ENCODE assay signal across 16 mouse cellular contexts in the genomic region with DNA sequence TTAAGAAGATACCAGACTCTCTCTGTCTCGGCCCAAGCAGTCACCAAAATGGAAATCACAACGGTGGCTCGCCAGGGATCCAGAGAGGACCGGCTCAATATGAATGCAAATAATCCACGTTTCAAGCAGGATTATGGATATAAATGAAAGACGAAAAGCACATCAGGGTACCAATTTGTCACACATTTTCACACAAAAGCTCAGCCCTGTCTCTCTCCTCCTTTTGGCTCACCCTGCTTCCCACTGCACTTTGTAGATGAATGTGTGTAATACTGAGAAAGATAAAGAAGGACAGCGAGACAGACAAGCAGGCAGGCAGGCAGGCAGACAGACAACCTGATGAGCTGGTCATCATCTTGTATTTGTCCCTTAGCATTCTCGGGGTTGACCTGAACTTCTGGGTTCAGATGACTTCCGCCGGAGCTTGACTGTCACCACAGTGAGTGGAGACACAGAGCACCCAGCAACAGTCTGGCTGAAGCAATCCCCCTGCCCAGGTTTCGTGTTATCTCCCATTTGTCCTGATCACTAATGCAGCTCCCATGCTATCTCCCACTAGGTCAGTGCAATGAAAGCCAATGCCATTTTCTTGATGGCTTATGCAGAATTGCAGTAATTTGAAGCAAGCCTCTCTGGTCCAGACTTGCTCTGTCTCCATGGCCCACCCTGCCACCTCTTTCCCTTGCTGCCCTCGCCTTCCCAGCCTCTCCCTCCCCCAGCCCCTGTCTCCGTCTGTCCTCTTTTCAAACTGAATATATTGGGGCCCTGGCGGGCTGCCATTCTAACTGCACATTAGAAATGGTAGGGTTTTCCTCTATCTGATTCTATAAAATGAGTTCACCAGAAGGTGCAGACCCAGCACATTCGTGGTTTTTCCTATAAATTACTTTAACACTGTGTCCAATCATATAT.
DNase-seq lines count a peak whose midpoint lies in the region; ATAC-seq lines count a peak whose summit lies in the region.
"Had no signal": no experiment of that assay in that cellular context is flagged by ENCODE, and none has a peak within 500 bp of the region (broad histone marks: within the 10 kb centered on the region; RNA-seq: fewer than 3 reads in every experiment).

No protein-coding gene starts in this region.

- H3K9ac ChIP-seq in forebrain, embryonic 14.5 days (ENCODE audit: low read length) = no peak overlapping the region
- H3K9ac ChIP-seq in forebrain, embryonic 11.5 days (ENCODE audit: low read length) = no peak overlapping the region
- H3K9ac ChIP-seq in hindbrain, embryonic 12.5 days = no peak overlapping the region
- H3K9ac ChIP-seq in midbrain, embryonic 14.5 days (replicated peaks; ENCODE audit: low read length) = no peak overlapping the region
- H3K9ac ChIP-seq: liver, postnatal 0 days had no signal

- H3K36me3 ChIP-seq in forebrain, embryonic 14.5 days (ENCODE audit: control insufficient read depth, insufficient read depth, low read length) = no peaks in the 10 kb centered on the region
- no peaks in the 10 kb centered on the region for H3K36me3 ChIP-seq in forebrain, embryonic 11.5 days (ENCODE audit: control insufficient read depth, insufficient read depth, low read length)
- no peaks in the 10 kb centered on the region for H3K36me3 ChIP-seq in hindbrain, embryonic 12.5 days
- no peaks in the 10 kb centered on the region for H3K36me3 ChIP-seq in midbrain, embryonic 14.5 days (ENCODE audit: control insufficient read depth, insufficient read depth, low read length)

- H3K27ac ChIP-seq in forebrain, embryonic 14.5 days (ENCODE audit: low read depth, low read length) = no peak overlapping the region
- H3K27ac ChIP-seq in forebrain, embryonic 11.5 days (ENCODE audit: low read depth, low read length) = no peak overlapping the region
- H3K27ac ChIP-seq in hindbrain, embryonic 12.5 days = no peak overlapping the region
- H3K27ac ChIP-seq in midbrain, embryonic 14.5 days (replicated peaks; ENCODE audit: low read depth, low read length) = peak overlapping the region; percentile 66

- WGBS in forebrain, embryonic 14.5 days = 56% methylated on average over 15 of the region's 15 CpGs
- WGBS in forebrain, embryonic 11.5 days = 62% methylated on average over 15 of the region's 15 CpGs
- 33% methylated on average over 15 of the region's 15 CpGs for WGBS in hindbrain, embryonic 12.5 days
- WGBS in midbrain, embryonic 14.5 days = 10% methylated on average over 15 of the region's 15 CpGs

- H3K4me1 ChIP-seq in forebrain, embryonic 14.5 days (ENCODE audit: control insufficient read depth, insufficient read depth, low read length) = peaks cover 3% of the 10 kb centered on the region; the same call in 1 of the 2 replicates
- H3K4me1 ChIP-seq in forebrain, embryonic 11.5 days (replicated peaks; ENCODE audit: control insufficient read depth, insufficient read depth, low read length) = no peaks in the 10 kb centered on the region
- peaks cover 22% of the 10 kb centered on the region for H3K4me1 ChIP-seq in hindbrain, embryonic 12.5 days
- peaks cover 14% of the 10 kb centered on the region; the same call in 1 of the 2 replicates for H3K4me1 ChIP-seq in midbrain, embryonic 14.5 days (ENCODE audit: control insufficient read depth, insufficient read depth, low read length)

- no peaks in the 10 kb centered on the region for H3K9me3 ChIP-seq in forebrain, embryonic 14.5 days (replicated peaks; ENCODE audit: control insufficient read depth, low read length)
- H3K9me3 ChIP-seq in forebrain, embryonic 11.5 days (ENCODE audit: control insufficient read depth, low read length) = no peaks in the 10 kb centered on the region; the same call in 1 of the 2 replicates
- H3K9me3 ChIP-seq in hindbrain, embryonic 12.5 days (replicated peaks) = 0 out of 2 replicates have a peak, but pooled peaks cover 5% of the 10 kb centered on the region
- H3K9me3 ChIP-seq in midbrain, embryonic 14.5 days (ENCODE audit: control insufficient read depth, low read length) = peaks cover 6% of the 10 kb centered on the region; the same call in 1 of the 2 replicates

- no peak overlapping the region for H3K4me3 ChIP-seq in forebrain, embryonic 14.5 days (ENCODE audit: low read depth, low read length)
- no peak overlapping the region for H3K4me3 ChIP-seq in forebrain, embryonic 11.5 days (ENCODE audit: low read depth, low read length)
- H3K4me3 ChIP-seq in hindbrain, embryonic 12.5 days = no peak overlapping the region
- no peak overlapping the region for H3K4me3 ChIP-seq in midbrain, embryonic 14.5 days (replicated peaks; ENCODE audit: low read depth, low read length)
- H3K4me3 ChIP-seq: erythroblast, embryonic 14.5 days had no signal

- peak; percentile 48 for DNase-seq in forebrain, embryonic 14.5 days (ENCODE audit: low spot score)
- no peak for DNase-seq in forebrain, embryonic 11.5 days (ENCODE audit: low spot score)
- peak; percentile 7 for DNase-seq in embryo, embryonic 10 days (ENCODE audit: low spot score)
- DNase-seq in midbrain, embryonic 14.5 days = peak; percentile 77
- no peak for DNase-seq in gastrocnemius, adult 18-20 months (ENCODE audit: low spot score)
- DNase-seq in lung, postnatal 14 days = no peak
- DNase-seq: adrenal gland, adult 2 months; B cell, adult 2 months; heart, adult 18-20 months; heart, postnatal 14 days; kidney, postnatal 10 days; liver, postnatal 0 days had no signal

- no peak overlapping the region for H3K4me2 ChIP-seq in forebrain, embryonic 14.5 days (ENCODE audit: low read length)
- no peak overlapping the region for H3K4me2 ChIP-seq in forebrain, embryonic 11.5 days (ENCODE audit: low read depth, low read length, severe bottlenecking)
- H3K4me2 ChIP-seq in hindbrain, embryonic 12.5 days (replicated peaks) = peak overlapping the region; percentile 27
- H3K4me2 ChIP-seq in midbrain, embryonic 14.5 days (ENCODE audit: low read length) = peak overlapping the region; percentile 39

- no peaks in the 10 kb centered on the region for H3K27me3 ChIP-seq in forebrain, embryonic 14.5 days (replicated peaks; ENCODE audit: control insufficient read depth, insufficient read depth, low read length)
- no peaks in the 10 kb centered on the region for H3K27me3 ChIP-seq in forebrain, embryonic 11.5 days (ENCODE audit: control insufficient read depth, insufficient read depth, low read length)
- H3K27me3 ChIP-seq in hindbrain, embryonic 12.5 days = peaks cover 10% of the 10 kb centered on the region
- no peaks in the 10 kb centered on the region for H3K27me3 ChIP-seq in midbrain, embryonic 14.5 days (ENCODE audit: control insufficient read depth, insufficient read depth, low read length)

- 0 out of 2 replicates have a peak, but pooled peaks have one; percentile 48 for ATAC-seq in forebrain, embryonic 14.5 days
- ATAC-seq in forebrain, embryonic 11.5 days (replicated peaks; ENCODE audit: low FRiP score) = no peak
- ATAC-seq in hindbrain, embryonic 12.5 days (ENCODE audit: low FRiP score) = peak; percentile 83
- ATAC-seq in midbrain, embryonic 14.5 days (ENCODE audit: low FRiP score, low TSS enrichment) = peak; percentile 85
- ATAC-seq in activated CD4-positive, CD25-positive, alpha-beta regulatory T cell, adult 4 months = no peak
- ATAC-seq: intestine, embryonic 16.5 days; liver, postnatal 0 days had no signal

Comparison
In these comparisons a context has a peak if more than half of its experiments do, and no peak if none do; other contexts are left out.
1. ATAC-seq: peak in forebrain, embryonic 14.5 days (single experiment), hindbrain, embryonic 12.5 days (single experiment) and midbrain, embryonic 14.5 days (single experiment); none in forebrain, embryonic 11.5 days (single experiment) and activated CD4-positive, CD25-positive, alpha-beta regulatory T cell, adult 4 months (single experiment).
2. DNase-seq: peak in forebrain, embryonic 14.5 days (single experiment), embryo, embryonic 10 days (single experiment) and midbrain, embryonic 14.5 days (single experiment); none in forebrain, embryonic 11.5 days (single experiment), gastrocnemius, adult 18-20 months (single experiment) and lung, postnatal 14 days (single experiment).
3. H3K4me2 ChIP-seq: peak in hindbrain, embryonic 12.5 days (single experiment) and midbrain, embryonic 14.5 days (single experiment); none in forebrain, embryonic 14.5 days (single experiment) and forebrain, embryonic 11.5 days (single experiment).